Mouse (Mus musculus): ENCODE data around the gene Rsbn1.
A peak's percentile ranks its signal among the peaks of the same experiment; 100 is the strongest.

The Rsbn1 gene

DNA sequence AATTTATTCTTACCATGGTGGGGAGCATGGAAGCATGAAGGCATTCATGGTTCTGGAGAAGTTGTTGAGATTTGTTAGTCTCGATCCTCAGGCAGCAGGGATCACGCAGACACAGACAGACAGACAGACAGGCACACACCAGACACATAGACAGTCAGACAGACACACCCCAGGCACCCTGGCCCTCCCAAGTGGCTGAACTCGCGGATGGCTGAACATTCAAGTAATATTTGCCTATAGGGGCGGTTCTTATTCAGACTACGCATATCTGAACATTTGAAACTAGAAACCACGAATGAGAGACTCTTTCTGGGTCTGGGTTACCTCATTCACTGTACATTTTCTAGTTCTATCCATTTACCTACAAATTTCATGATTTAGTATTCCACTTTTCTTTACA lies 34.7 kb downstream of the Rsbn1 start:
- no peak for DNase-seq (ENCODE audit: low read depth)

DNA sequence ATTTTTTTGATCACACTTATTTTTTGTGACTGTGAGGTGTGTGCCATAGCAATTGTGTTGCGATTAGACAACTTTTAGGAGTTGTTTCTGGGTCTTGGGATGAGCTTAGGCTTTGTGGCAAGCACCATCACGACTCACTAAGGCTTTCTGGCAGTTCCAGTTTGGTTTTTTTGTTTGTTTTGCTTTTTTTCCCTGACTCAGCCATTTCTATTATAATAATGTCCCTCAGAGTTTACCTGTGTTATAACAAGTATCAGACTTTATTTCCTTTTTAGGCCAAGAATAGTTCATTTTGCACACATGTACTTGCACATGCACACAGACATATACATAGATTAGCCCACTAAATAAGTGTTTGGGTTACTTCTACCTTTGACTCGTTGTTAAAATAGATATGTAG lies 46.7 kb downstream of the Rsbn1 start:
- no peak for DNase-seq (ENCODE audit: low read depth)

DNA sequence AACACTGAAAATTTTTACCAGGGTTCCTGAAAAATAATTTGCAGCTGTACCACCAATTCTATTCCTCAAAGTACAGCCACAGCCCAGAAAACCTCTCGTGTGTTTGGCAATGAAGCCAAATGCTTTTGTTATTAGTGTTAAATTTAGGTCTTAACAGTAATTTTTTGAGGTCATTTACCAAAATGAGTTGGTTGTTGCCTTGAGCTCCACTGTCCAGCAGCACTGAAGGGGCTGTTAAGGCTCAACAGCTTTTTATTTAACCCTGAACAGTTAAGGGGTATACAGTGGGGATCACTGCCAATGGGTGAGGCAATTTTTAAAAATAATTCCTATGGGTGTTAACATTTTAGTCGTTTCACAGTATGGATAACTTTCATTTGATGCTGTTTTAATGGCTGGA lies 53.3 kb downstream of the Rsbn1 start:
- no peak for DNase-seq (ENCODE audit: low read depth)

DNA sequence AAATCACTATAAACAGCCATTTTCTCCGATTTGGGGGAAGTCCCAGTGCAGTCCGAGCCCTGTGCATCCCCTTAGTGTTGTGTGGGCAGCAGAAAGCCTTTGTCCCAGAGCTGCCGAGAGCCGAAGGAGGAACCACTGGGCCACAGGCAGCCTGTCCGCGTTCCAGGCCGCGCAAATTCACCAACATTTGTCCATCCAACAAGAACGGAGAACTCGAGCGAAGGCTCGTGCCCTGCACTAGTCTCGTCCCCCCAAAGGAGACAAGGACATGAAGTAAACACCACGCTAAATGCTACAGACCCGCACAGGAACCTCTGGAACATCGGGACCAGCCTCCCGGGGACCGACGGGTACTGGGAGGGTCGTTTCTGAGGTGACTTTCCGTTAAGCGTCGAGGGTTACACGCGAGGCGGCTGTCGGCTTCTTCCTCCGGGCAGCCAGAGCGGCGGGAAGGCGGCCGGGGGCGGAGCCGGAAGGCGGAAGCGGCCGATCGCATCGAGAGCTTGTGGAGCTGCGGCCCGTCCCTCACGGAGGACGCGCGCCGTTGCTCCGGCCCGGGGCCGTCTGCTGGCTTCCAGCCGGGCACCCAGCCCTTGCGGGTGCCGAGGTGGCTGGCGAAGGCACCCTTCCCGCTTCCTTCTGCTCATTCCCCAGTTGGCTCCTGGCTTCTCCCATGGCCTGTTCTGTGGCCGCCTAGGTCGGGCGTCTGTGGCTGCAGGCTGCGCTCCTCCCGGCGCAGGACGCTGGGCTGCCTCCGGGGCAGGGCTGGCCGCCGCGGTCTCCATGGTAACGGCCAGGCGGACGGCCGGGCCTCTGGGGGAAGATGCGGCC lies 54.2 kb downstream of the Rsbn1 start, which contains the start of gene Phtf1:
TSS of gene Phtf1 (plus strand) at position 250 of the 831 bp plus-strand sequence.
- peak; percentile 70 for DNase-seq (ENCODE audit: low read depth)

DNA sequence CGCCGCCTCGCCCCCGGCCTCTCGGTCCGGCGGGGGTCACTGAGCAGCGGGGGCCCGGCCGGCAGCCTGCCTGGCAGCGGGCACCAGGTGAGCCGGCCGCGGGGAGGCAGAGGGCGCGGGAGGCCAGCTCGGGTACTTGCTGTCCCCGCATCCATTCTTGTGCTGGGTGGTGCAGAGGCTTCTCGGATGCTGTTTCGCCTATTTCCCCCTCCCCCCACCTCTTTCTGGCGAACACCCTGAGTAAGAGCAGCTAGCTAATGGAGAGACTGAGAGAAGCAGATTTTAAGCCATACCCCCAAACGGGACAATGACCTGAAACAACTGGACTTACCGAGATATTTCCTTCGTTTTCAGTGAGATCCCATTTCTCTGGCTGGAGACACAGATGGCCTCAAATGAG lies 54.8 kb downstream of the Rsbn1 start:
- DNase-seq (ENCODE audit: low read depth): no peak

DNA sequence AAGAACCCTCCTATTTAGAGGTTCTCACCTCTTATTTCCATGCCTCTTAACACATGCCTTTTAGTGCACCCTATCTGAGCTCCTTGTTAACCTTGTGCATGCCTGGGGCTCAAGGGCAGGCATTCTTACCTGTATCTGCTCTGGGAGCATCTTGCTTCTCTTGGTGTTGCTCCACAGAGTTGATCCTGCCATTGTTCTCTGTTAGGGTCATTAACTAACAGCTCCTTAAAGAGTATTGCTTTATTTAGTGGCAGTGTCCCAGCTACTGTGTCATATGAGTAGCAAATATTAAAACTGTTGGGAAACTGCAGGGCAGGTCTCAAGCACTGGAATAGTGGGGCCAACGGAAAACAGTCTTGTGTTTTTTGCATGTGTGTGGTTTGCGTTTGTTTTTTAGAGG lies 57.2 kb downstream of the Rsbn1 start:
- DNase-seq (ENCODE audit: low read depth): no peak

DNA sequence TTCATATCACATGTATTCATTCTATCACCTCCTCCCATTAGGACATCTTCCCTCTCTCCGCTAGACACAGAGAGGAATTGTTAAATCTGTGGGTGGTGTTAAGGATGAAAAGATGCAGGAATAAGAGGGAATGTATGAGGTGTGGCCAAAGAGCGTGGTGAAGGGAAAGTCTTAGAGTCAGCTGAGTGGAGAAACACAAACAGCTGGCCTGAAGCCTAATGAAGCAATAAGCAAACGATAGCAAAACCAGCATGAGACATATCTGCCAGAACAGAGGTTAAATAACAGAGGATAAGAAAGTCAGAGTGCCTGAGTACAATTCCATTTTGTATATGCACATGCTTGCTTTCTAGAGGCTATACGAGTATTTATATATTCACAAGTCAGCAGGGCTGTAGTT lies 70.6 kb downstream of the Rsbn1 start:
- DNase-seq (ENCODE audit: low read depth): no peak

DNA sequence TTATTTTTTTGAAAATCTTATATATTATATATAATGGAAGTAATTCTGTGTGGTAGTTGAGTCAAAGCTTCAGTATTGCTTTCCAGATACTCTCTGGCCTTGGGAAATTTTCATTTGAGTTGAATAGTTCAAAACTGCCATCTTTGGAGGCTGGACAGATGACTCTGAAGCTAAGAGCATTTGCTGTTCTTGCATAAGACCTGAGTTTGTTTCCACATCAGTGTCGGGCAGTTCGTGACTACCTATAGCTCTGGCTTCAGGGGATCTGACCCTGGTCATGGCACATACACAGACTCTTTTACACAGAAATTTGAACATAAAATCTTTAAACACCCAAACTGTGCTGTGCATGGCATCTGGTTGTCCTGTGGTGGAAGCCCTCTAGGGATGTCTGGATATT lies 71.3 kb downstream of the Rsbn1 start:
- no peak for DNase-seq (ENCODE audit: low read depth)

DNA sequence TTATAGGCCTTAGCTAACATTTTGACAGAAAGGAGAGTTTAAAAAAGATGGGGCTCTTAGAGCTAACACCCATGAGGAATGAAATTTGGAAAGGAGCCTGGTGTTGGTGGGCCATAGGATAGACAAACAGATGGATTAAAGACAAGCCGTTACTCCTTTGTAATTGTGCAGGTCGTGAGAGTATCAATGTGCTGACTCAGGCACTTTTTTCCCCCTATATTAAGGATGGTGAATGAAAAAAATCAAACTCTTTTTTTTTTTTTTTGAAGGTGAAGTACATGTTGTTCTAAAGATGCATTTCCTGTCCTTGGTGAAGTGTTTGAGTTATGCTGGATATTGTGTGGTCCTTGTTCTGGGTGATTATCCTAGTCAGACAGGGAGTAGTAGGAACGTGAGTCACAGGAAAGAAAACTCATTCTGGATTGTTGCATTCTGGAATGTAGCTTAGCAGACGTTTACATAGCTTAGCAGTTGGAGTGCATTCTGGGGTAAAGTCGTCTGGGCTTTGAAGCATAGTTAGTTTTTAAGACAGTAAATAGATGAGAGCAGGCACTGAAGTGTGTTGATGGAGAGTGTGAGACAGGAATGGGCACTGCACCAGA lies 74.0 kb downstream of the Rsbn1 start:
- no peak for DNase-seq (ENCODE audit: low read depth)

DNA sequence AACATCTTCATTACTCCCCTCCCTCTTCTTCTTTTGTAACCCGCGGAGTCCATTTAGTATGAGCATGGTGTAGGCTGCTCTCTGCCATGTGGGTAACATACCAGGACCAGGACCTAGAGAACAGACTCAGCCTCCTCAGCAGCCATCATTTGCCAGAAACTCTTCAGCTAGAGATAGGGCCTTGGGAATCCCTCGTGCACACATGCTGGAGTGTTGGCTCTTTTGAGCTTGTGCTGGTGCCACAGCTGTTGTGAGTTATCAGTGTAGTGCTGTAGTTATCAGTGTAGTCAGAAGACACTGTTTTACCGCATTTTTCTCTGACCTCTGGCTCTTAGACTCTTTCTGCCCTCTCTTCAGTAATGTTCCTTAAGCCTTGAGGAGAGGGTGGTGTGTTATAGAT lies 75.4 kb downstream of the Rsbn1 start:
- no peak for DNase-seq (ENCODE audit: low read depth)

DNA sequence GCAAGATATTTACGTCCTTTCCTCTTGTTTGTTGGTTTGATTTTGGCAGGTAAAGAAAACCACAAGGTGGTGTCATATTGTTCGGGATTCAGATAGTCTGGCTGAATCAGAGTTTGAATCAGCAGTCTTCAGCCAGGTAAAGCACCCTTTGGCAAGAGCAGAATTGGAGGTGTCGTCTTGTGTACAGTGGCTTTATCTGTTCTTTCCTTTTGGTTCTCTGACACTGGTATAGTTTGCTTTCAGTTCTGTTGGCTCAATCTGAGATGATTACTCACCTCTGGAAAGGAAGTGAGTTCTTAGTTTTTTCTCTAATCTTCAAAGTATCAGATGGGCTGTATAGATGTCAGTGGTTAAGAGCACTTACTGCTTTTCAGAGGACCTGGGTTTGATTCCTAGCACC lies 77.4 kb downstream of the Rsbn1 start:
- DNase-seq (ENCODE audit: low read depth): no peak

DNA sequence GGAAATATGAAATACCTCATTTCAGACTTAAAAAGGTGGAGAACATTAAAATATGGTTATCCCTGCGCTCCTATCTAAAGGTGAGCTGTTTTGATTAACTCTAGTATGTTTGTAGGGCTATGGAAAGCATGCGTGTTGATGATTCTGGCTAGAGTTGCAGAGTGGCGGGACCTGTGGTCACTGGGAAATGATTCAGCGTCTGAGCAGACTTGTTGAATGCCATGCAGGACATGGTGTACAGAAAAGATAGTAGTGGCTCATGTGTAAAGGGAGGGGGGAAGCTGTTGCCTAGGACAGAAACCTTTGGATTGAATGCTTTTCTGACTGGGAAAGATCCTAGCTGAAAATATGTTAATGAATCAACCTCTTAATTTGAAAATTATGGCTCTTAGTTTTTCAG lies 84.8 kb downstream of the Rsbn1 start:
- no peak for DNase-seq (ENCODE audit: low read depth)

DNA sequence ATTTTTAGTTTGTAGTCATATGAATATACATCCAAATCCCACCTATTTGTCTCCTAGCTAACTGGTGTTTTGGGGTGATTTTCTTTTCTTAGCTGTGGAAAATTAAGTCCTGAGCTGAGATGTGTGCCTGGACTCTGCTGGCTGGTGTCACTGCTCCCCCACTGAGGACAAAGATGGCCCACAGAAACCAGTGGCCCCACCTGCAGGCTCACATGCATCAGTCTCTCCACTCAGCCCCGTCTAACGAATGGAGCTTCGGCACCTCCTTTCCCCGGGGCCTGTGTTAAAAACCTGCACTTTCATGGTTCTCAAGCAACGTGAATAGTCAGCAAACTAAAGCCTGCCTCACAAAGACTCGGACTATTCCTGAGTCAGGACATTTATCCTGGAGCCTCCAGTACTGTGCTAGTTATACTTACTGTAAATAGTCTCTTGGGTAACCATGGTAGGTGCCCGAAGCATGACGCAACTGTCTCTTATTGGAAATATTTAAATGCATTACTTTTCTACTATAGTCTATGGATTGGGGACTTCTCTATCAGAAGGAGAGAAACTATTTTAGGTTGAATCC lies 93.1 kb downstream of the Rsbn1 start:
- no peak for DNase-seq (ENCODE audit: low read depth)

DNA sequence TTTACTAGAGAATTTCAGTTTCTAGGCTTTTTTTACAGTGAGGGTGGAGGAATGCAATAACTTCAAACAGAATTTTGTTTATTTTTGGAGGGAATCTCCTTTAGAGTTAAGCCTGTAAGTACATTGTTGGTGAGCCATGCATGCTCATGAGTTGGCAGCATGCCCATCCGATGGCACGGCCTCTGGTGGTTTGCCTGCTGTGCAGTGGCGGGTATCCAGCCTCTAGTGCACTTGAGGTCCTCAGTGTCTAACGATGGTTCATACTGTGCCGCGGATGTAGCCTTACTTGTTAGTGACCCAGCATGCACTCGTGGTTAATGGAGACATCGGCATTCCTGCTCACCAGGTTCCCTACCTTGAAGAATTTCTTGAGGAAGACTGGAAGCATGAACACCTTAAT lies 93.6 kb downstream of the Rsbn1 start:
- no peak for DNase-seq (ENCODE audit: low read depth)

DNA sequence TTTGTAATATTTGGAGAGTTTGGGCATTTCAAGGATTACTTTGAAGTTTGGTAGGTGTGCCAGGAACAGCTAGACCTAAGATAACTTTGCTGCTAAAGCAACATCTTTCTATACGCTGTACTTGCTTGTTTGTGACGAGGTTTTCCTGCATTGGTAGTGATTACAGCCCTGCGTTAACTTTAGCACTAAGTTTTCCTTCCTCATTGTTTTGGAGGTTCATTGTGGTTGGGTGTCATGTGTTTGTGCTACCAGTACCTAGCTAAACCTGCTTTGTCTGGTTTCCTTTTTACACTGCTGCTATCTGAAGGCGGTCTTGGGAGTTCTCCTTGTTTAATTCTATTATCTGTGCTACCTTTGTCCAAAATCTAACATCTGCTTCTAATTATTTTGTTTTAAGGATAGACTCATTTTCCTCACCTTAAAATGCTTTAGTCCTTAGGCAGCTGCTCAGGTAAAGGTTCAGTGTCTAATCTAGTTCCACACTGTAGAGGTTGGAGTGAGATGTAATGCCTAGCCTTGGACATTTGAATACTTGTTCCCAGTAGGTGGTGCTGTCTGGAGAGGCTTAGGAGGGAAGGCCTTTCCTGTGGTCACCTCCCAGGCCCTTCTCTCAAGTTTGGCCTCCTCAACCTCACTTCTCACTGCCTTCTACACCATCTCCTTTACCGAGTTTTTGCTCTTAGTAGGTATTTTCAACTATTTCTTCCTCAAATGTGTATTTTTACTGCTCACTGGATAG lies 96.2 kb downstream of the Rsbn1 start:
- no peak for DNase-seq (ENCODE audit: low read depth)

DNA sequence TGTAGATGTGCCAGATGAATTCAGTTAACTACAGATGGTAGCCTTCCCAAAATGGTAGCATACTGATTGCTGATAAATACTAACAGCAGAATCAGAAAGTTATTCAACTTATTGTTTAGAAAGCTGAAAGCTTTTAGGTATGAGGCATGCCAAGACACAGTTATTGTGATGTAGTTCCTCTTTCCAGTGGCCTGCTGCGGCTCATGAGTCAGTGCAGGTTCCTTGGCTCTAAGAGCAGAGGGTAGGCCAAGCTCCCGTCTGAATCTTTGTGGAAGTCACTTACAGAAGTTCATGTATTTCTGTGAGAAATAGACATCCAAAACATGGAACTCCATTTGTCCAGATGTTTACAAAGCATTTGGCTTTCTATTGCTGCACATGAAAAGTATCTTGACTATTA lies 98.1 kb downstream of the Rsbn1 start:
- DNase-seq (ENCODE audit: low read depth): no peak

Measured in c-Kit-positive CD71-negative TER-119-negative erythroid progenitor cells, embryonic 14.5 days (primary cell).